Mouse (Mus musculus) E14TG2a.4 (cell line): ENCODE measurements around the gene Nedd8.

Source experiments
- CTCF ChIP-seq: conservative IDR thresholded peaks from 2 replicates; pipeline ENCODE4 v1.5.1; 2014; ENCODE audit warnings: low read length
- NANOG ChIP-seq: IDR thresholded peaks from 2 replicates; pipeline ENCODE4 v1.6.1; 2014; ENCODE audit warnings: borderline replicate concordance, low read length, mixed read lengths
- POU5F1 ChIP-seq: IDR thresholded peaks from 2 replicates; pipeline ENCODE4 v1.6.1; 2014; ENCODE audit warnings: low read length, borderline replicate concordance

GRCm38 (mm10) chr14:55682118-55682493 lies 10.2 kb upstream of the Nedd8 start:
- TF ChIP-seq CTCF (no peak), POU5F1 (no peak), NANOG (no peak)
